Mouse (Mus musculus) bone marrow macrophage, adult 2 months (primary cell): ENCODE results near the gene Cldn10. TPM values are rescaled to one million over a fixed set of nuclear protein-coding genes. Genes with fewer than 3 reads are reported as not detected.

Experiments
- H3K27ac ChIP-seq: 2 replicates; pipeline ENCODE4 v1.5.1; 2012; ENCODE audit warnings: low read depth, low read length; ENCODE audit not compliant: insufficient read depth
- H3K4me1 ChIP-seq: 2 replicates; pipeline ENCODE4 v1.6.1; 2012; ENCODE audit warnings: low read length; ENCODE audit not compliant: control insufficient read depth, insufficient read depth
- H3K4me3 ChIP-seq: 2 replicates; pipeline ENCODE4 v1.5.1; 2012; ENCODE audit warnings: mild to moderate bottlenecking, low read length, moderate library complexity; ENCODE audit not compliant: insufficient read depth
- CTCF ChIP-seq: IDR thresholded peaks from 2 replicates; pipeline ENCODE4 v1.5.1; 2012; ENCODE audit warnings: low read depth, mild to moderate bottlenecking, low read length, moderate library complexity
- POLR2A ChIP-seq: IDR thresholded peaks from 2 replicates; pipeline ENCODE4 v1.6.1; 2012; ENCODE audit warnings: mild to moderate bottlenecking, low read depth, low read length, borderline replicate concordance
- polyA plus RNA-seq: library from polyadenylated mRNA; stranded (reverse); fragments of >200 nt; gene quantifications from 2 replicates; pipeline ENCODE4 v1.2.4, GENCODE M21; 2012; ENCODE audit not compliant: missing spikeins, insufficient read depth, insufficient read length

The Cldn10 gene
- polyA plus RNA-seq, 1 experiment: not detected

DNA sequence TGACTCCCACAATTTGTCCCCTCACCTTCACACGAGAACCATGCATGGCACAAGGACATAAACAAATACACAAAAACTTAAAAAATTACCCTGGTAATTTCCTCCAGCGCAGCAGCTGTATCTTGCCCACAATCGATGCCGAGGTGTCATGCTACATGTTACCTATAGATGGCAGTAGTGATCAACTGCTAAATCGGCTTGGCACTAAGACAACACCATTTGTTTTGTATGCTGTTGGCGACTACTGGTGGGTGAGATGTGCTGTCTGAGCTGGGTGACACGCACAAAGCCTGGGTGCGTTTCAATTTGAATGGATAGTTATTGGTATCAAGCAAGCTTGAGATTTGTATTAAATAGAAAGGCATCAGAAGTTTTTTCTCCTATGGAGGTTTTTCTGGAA lies 32.4 kb downstream of the Cldn10 start:
- Histone ChIP-seq H3K27ac (no peak overlapping the region), H3K4me3 (no peak overlapping the region), H3K4me1 (no peaks in the 10 kb centered on the region)
- TF ChIP-seq POLR2A (no peak), CTCF (peak; percentile 42; the same call in 1 of the 2 replicates)

DNA sequence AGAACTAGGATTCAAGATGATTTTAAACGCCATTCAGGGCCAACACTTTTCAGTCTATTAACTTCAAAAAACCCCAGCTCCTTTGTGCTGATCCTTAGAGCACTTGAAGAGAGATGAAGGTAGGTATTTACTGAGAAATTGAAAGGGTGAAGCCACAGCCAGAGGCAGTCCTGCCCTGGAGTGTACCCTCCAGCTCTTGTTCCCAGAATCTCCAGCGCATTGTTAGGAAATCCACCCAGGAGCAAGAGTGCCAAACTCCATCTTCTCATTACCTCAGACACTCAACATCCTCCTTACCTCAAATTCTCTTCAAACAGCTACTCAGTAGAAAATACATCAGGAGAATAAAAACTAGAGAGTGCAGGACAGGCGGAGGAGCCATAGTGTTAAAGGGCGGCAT lies 35.1 kb downstream of the Cldn10 start:
- Histone ChIP-seq H3K4me1 (no peaks in the 10 kb centered on the region), H3K27ac (no peak overlapping the region)
- no peak for TF ChIP-seq POLR2A
- no peak for TF ChIP-seq CTCF

DNA sequence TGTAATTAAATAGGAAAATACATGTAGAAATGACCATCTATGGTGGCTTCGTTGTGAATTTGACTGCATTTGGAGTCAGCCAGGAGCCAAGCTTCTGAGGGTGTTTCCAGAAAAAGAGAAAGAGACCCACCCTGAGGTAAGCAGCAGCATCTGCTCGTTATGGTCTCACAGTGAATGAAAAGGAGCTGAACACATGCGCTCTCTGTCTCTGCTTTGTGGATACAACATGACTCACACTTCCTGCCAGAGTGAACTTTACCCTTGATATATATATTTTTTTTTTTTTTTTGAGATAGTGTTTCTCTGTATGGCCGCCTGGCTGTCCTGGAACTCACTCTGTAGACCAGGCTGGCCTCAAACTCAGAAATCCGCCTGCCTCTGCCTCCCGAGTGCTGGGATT lies 35.6 kb downstream of the Cldn10 start:
- TF ChIP-seq CTCF (no peak), POLR2A (no peak)
- Histone ChIP-seq H3K4me3 (no peak overlapping the region), H3K4me1 (no peaks in the 10 kb centered on the region), H3K27ac (no peak overlapping the region)

More for the DNA sequence above, 35.1 kb downstream of the Cldn10 start:
- H3K4me3 ChIP-seq: no peak overlapping the region

DNA sequence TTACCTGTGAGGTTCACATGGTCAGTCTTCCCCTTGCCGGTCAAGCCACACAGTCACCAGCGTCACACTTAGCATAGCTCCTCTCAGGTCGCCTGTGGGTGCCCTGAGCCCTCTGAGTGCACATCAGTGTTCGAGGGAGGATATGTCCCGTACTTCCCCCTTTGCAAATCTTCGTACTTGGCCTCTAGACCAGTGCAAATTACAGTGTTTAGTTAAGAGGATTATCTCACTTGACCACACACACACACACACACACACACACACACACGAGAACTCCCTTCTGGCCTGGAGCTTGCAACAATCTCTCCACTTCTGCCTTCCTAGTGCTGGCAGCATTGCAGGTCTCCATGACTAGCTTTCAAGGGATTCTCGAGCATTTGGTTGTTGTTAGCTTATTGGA lies 38.6 kb downstream of the Cldn10 start:
- no peaks in the 10 kb centered on the region for H3K4me1 ChIP-seq
- TF ChIP-seq CTCF (no peak), POLR2A (no peak)
- no peak overlapping the region for H3K27ac ChIP-seq
- H3K4me3 ChIP-seq: no peak overlapping the region

DNA sequence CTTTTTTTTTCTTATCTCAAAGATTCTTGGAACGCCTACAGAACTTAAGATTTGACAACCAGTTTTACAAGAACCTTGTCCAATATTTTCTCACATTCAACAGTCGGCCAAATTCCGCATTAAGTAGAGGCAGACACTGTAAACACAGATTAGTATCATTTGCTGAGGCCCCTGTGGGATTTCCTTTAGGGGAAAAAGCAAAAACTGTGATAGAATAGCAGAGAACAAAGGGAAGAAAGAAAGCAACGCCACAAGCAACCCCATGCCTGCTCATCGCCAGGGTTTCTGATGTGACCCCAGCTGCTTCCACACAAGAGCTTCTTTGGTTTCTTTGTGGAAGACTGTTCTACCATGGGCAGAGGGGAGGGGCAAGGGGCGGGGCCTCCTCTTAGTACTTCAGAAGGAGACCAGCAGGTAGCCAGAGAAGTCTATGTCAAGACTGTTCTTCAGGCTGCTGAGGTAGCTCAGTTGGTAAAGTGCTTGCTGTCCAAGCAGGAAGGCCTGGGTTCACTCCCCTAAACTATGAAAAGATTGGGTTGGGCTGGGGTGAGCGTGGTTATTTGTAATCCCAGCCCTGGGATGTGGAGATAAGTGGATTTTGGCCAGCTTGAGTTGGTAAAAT lies 39.7 kb downstream of the Cldn10 start:
- no peak overlapping the region for H3K4me3 ChIP-seq
- TF ChIP-seq POLR2A (no peak), CTCF (no peak)
- no peak overlapping the region for H3K27ac ChIP-seq
- no peaks in the 10 kb centered on the region for H3K4me1 ChIP-seq

DNA sequence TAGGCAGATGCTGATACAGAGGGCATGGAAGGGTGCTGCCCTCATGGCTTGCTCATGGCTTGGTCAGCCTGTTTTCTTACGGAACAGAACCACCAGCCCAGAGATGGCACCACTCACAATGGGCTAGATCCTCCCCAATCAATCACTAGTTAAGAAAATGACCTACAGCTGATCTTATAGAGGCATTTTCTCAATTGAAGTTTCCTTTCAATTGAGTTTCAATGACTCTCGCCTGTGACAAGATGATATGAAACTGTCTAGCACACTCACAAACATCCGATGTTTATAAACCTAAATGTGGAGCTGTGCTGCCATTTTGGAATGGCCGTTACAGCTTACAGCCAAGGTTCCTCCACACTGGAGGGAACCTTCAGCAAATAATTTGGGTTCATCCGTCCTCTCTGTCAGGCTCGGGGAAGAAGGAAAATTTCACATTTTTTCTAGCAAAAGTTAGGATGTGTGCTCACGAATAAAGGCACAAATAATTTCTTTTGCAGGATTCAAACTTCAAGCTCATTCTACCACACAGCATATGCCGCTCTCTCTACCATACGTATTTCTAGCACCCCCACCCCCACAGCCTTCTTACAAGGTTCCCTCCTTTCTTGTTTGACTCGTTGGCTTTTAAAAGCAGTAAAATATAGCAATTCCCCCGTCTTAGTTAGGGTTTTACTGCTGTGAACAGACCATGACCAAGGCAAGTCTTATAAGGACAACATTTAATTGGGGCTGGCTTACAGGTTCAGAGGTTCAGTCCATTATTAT lies 41.8 kb downstream of the Cldn10 start:
- Histone ChIP-seq H3K27ac (no peak overlapping the region), H3K4me3 (no peak overlapping the region), H3K4me1 (no peaks in the 10 kb centered on the region)
- no peak for TF ChIP-seq CTCF
- TF ChIP-seq POLR2A: no peak

DNA sequence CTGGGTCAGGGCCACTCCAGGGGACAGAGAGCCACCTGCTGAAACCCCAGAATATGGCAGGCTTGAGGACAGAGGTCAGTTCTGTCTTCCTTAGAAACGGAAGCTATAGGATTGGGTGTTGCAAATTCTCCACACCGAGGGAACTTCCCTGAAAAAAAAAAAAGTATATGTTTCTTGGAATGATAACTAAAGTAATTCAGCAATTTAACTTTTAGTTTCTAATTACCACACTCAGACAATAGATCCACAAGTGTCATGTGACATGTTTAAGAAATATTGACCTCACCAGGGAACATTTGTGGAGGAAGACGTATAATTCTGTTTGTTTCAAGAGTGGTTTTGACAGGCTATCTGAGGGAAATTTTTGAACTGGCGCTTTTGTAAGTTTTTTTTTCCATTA lies 43.9 kb downstream of the Cldn10 start:
- H3K27ac ChIP-seq: no peak overlapping the region
- no peaks in the 10 kb centered on the region for H3K4me1 ChIP-seq
- H3K4me3 ChIP-seq: no peak overlapping the region
- TF ChIP-seq POLR2A (no peak), CTCF (no peak)

DNA sequence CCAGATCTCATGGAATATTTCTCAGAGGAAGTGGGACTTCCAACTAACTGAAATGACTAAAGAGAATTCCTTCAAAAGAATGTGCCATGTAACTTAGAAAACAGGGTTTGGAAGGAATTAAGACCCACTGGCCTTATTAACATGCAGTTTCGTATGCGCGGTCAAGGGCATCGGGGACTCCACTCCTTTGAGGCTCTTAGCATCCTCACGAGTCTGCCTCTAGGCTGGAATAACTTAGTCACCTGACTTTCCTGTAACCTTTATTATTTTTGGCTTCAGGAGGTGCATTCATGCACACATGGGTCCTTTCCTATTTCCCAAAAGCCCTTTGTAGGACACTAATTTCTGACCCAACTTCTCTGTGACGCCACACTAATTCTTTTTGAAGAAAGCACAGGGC lies 45.5 kb downstream of the Cldn10 start:
- TF ChIP-seq POLR2A (no peak), CTCF (no peak)
- Histone ChIP-seq H3K27ac (no peak overlapping the region), H3K4me3 (no peak overlapping the region), H3K4me1 (no peaks in the 10 kb centered on the region)

DNA sequence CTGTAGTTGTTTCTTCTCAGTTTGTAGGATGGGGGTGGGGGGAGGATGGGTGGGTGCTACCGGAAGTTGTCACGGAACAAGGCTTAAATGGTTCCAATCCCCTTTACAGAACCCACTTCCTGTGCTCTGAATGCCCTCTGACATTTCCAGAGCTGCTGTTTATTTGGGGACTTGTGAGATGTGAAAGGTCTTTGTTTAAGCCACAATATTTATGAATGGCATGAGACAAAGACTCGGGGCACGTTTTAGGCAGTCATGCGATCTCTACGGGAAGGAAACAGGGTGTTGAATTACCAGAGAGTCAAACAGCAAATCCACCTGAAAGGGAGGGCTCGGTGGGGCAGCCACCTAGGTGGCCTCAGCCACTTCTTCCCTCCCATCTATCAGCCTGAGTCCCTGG lies 46.6 kb downstream of the Cldn10 start:
- H3K4me3 ChIP-seq: no peak overlapping the region
- no peak for TF ChIP-seq POLR2A
- TF ChIP-seq CTCF: no peak
- no peaks in the 10 kb centered on the region for H3K4me1 ChIP-seq
- no peak overlapping the region for H3K27ac ChIP-seq

DNA sequence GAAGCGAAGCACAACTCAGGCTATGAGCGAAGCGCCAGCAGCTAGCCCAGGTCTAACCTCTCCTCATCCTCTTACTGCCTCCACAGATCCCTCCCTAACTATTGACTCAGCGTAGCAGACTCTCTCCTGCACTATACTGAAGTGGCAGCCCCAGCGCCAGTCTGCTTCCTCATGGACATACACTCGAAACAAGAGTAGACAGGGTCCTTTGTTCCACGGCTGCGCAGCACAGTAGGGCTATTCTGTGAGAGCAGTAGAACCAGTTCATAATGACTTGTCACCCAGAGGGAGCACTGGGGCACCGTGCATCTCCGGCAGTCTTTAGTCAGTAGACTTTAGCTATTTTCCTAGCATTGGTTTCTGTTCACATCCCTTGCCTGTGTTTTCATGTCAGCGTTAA lies 48.4 kb downstream of the Cldn10 start:
- no peak overlapping the region for H3K27ac ChIP-seq
- no peak for TF ChIP-seq CTCF
- no peak for TF ChIP-seq POLR2A
- H3K4me3 ChIP-seq: no peak overlapping the region
- H3K4me1 ChIP-seq: no peaks in the 10 kb centered on the region

DNA sequence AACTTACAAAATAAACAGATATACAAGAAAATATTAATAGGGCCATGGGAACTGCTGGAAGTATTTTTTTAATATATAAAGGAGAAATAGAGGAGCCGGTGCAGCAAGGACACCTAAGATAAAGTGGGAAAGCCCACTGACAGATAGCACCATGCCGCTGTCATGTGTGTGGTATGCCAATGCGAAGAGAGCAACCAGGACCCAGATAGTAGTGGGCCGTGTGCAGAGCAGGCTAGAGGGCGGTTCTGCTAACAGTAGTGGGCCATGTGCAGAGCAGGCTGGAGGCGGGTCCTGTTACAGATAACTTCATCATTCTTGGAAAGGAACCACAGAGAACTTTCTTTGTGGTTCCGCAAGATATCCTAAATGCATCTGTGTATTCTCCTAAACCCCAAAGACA lies 49.0 kb downstream of the Cldn10 start:
- Histone ChIP-seq H3K27ac (no peak overlapping the region), H3K4me3 (no peak overlapping the region), H3K4me1 (no peaks in the 10 kb centered on the region)
- TF ChIP-seq POLR2A (no peak), CTCF (no peak)
